Mouse (Mus musculus) stomach, postnatal 0 days (tissue): ENCODE results near the gene Clip4.

ENCODE experiments used
- CTCF ChIP-seq: IDR thresholded peaks from 2 replicates; pipeline ENCODE4 v1.5.1; 2016; ENCODE audit warnings: antibody characterized with exemption, low read depth, mild to moderate bottlenecking, moderate library complexity
- EP300 ChIP-seq: optimal IDR thresholded peaks from 2 replicates; pipeline ENCODE3; 2016; ENCODE audit warnings: antibody characterized with exemption

DNA sequence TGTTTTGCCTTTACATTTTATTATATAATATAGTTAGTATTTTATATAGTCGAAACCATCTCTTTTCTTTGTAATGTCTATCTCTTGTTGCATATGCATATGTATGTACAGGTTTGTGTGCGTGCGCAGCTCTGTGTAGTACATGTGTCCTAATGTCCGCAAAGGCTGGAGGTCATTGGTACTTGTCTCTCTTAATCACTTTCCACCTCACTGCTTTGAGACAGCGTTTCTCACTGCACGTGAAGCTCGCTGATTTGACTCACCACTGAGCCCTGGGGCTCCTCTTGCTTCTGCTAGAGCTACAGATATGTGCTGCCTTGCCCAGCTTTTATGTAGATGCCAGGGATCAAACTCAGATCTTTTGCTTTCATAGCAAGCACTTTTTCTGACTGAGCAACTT is 7.7 kb upstream of the Clip4 start:
- TF ChIP-seq EP300 = no peak
- no peak for TF ChIP-seq CTCF
